Mouse (Mus musculus): ENCODE data around the gene Nradd. TPM values are rescaled to one million over a fixed set of nuclear protein-coding genes. Genes with fewer than 3 reads are reported as not detected.

Gene Nradd
- polyA plus RNA-seq, 1 experiment: 12.2 TPM

- no peak overlapping the region for H3K4me3 ChIP-seq (ENCODE audit: control insufficient read depth, low read depth, low read length)
- H3K36me3 ChIP-seq (ENCODE audit: control insufficient read depth, insufficient read depth, low read length): no peaks in the 10 kb centered on the region
- H3K27ac ChIP-seq (ENCODE audit: control insufficient read depth, insufficient read depth, low read depth, low read length): no peak overlapping the region
- TF ChIP-seq POLR2A (IDR thresholded peaks at IDR 0.05; ENCODE audit: control insufficient read depth, low read depth, low read length) (no peak), CTCF (IDR thresholded peaks at IDR 0.05; ENCODE audit: control insufficient read depth, insufficient read depth, insufficient replicate concordance, low read depth, low read length) (no peak)
- no peaks in the 10 kb centered on the region for H3K27me3 ChIP-seq (ENCODE audit: control insufficient read depth, insufficient read depth, low read length)
- H3K4me1 ChIP-seq (ENCODE audit: control insufficient read depth, insufficient read depth, low read length): peaks cover 3% of the 10 kb centered on the region
Observed at GRCm38 (mm10) chr9:110638611-110639021, 14.4 kb upstream of the Nradd start.

GRCm38 (mm10) chr9:110635225-110635624, 11.0 kb upstream of the Nradd start:
- Histone ChIP-seq H3K4me3 (ENCODE audit: control insufficient read depth, low read depth, low read length) (no peak overlapping the region), H3K27me3 (ENCODE audit: control insufficient read depth, insufficient read depth, low read length) (no peaks in the 10 kb centered on the region), H3K4me1 (ENCODE audit: control insufficient read depth, insufficient read depth, low read length) (peaks cover 3% of the 10 kb centered on the region), H3K36me3 (ENCODE audit: control insufficient read depth, insufficient read depth, low read length) (no peaks in the 10 kb centered on the region), H3K27ac (ENCODE audit: control insufficient read depth, insufficient read depth, low read depth, low read length) (no peak overlapping the region)
- TF ChIP-seq POLR2A (IDR thresholded peaks at IDR 0.05; ENCODE audit: control insufficient read depth, low read depth, low read length) (no peak), CTCF (IDR thresholded peaks at IDR 0.05; ENCODE audit: control insufficient read depth, insufficient read depth, insufficient replicate concordance, low read depth, low read length) (peak; percentile 94)

DNA sequence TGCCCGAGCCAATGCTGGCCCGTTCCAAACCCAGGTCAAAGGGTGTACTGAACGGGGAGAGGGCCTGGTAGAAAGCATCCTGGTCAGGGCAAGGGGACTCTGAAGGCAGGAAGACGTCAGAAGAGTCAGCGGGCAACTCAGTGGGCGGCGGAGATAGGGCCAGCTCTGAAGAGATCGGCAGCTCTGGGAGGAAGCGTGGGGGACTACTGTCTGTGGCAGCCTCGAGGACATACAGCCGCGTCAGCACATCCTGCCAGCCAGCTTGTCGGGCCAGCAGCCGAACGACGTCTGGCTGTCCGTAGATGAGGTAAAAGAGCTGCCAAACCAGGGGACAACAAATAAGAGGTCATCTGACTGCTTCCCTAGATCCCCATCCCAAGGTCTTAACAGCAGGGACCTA, 9.6 kb upstream of the Nradd start:
- peak overlapping the region; percentile 39 for H3K4me3 ChIP-seq (ENCODE audit: control insufficient read depth, low read depth, low read length)
- H3K36me3 ChIP-seq (ENCODE audit: control insufficient read depth, insufficient read depth, low read length): no peaks in the 10 kb centered on the region
- no peak overlapping the region for H3K27ac ChIP-seq (ENCODE audit: control insufficient read depth, insufficient read depth, low read depth, low read length)
- TF ChIP-seq POLR2A (IDR thresholded peaks at IDR 0.05; ENCODE audit: control insufficient read depth, low read depth, low read length) (no peak), CTCF (IDR thresholded peaks at IDR 0.05; ENCODE audit: control insufficient read depth, insufficient read depth, insufficient replicate concordance, low read depth, low read length) (no peak)
- H3K4me1 ChIP-seq (ENCODE audit: control insufficient read depth, insufficient read depth, low read length): peaks cover 3% of the 10 kb centered on the region
- H3K27me3 ChIP-seq (ENCODE audit: control insufficient read depth, insufficient read depth, low read length): no peaks in the 10 kb centered on the region

DNA sequence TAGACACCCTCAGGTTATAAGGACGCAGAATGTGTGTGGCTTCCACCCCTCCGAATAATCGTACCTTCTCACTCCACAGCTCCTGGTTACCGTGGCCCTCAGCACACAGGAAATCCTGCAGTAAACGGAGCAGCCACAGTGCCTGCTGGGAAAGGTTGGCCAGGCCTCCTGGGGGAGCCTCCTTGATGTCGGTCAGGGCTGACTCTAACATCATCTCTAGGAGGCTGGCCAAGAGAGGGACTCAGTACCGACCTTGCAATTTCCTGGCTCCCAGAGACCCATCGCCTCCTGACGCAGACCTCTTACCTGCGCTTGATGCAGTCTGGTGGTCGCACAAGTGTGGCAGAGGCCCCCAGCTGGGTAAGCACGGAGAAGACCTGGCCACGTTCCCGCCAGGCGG, 8.4 kb upstream of the Nradd start:
- Histone ChIP-seq H3K27me3 (ENCODE audit: control insufficient read depth, insufficient read depth, low read length) (no peaks in the 10 kb centered on the region), H3K36me3 (ENCODE audit: control insufficient read depth, insufficient read depth, low read length) (no peaks in the 10 kb centered on the region), H3K27ac (ENCODE audit: control insufficient read depth, insufficient read depth, low read depth, low read length) (no peak overlapping the region), H3K4me3 (ENCODE audit: control insufficient read depth, low read depth, low read length) (no peak overlapping the region), H3K4me1 (ENCODE audit: control insufficient read depth, insufficient read depth, low read length) (peaks cover 3% of the 10 kb centered on the region)
- no peak for TF ChIP-seq POLR2A (IDR thresholded peaks at IDR 0.05; ENCODE audit: control insufficient read depth, low read depth, low read length)
- no peak for TF ChIP-seq CTCF (IDR thresholded peaks at IDR 0.05; ENCODE audit: control insufficient read depth, insufficient read depth, insufficient replicate concordance, low read depth, low read length)

GRCm38 (mm10) chr9:110631651-110632275, 7.5 kb upstream of the Nradd start:
- Histone ChIP-seq H3K4me1 (ENCODE audit: control insufficient read depth, insufficient read depth, low read length) (peaks cover 3% of the 10 kb centered on the region), H3K4me3 (ENCODE audit: control insufficient read depth, low read depth, low read length) (no peak overlapping the region; the same call in 1 of the 2 replicates), H3K27me3 (ENCODE audit: control insufficient read depth, insufficient read depth, low read length) (no peaks in the 10 kb centered on the region), H3K27ac (ENCODE audit: control insufficient read depth, insufficient read depth, low read depth, low read length) (no peak overlapping the region), H3K36me3 (ENCODE audit: control insufficient read depth, insufficient read depth, low read length) (no peaks in the 10 kb centered on the region)
- TF ChIP-seq CTCF (IDR thresholded peaks at IDR 0.05; ENCODE audit: control insufficient read depth, insufficient read depth, insufficient replicate concordance, low read depth, low read length) (no peak), POLR2A (IDR thresholded peaks at IDR 0.05; ENCODE audit: control insufficient read depth, low read depth, low read length) (no peak)

- Histone ChIP-seq H3K36me3 (ENCODE audit: control insufficient read depth, insufficient read depth, low read length) (no peaks in the 10 kb centered on the region), H3K27ac (ENCODE audit: control insufficient read depth, insufficient read depth, low read depth, low read length) (no peak overlapping the region), H3K4me1 (ENCODE audit: control insufficient read depth, insufficient read depth, low read length) (peaks cover 3% of the 10 kb centered on the region), H3K27me3 (ENCODE audit: control insufficient read depth, insufficient read depth, low read length) (no peaks in the 10 kb centered on the region), H3K4me3 (ENCODE audit: control insufficient read depth, low read depth, low read length) (no peak overlapping the region)
- no peak for TF ChIP-seq POLR2A (IDR thresholded peaks at IDR 0.05; ENCODE audit: control insufficient read depth, low read depth, low read length)
- peak; percentile 76 for TF ChIP-seq CTCF (IDR thresholded peaks at IDR 0.05; ENCODE audit: control insufficient read depth, insufficient read depth, insufficient replicate concordance, low read depth, low read length)
Observed at GRCm38 (mm10) chr9:110631191-110631590, 6.9 kb upstream of the Nradd start.

- TF ChIP-seq CTCF (IDR thresholded peaks at IDR 0.05; ENCODE audit: control insufficient read depth, insufficient read depth, insufficient replicate concordance, low read depth, low read length): no peak
- TF ChIP-seq POLR2A (IDR thresholded peaks at IDR 0.05; ENCODE audit: control insufficient read depth, low read depth, low read length): no peak
- H3K4me3 ChIP-seq (ENCODE audit: control insufficient read depth, low read depth, low read length): no peak overlapping the region
- no peak overlapping the region for H3K27ac ChIP-seq (ENCODE audit: control insufficient read depth, insufficient read depth, low read depth, low read length)
- H3K27me3 ChIP-seq (ENCODE audit: control insufficient read depth, insufficient read depth, low read length): no peaks in the 10 kb centered on the region
- H3K36me3 ChIP-seq (ENCODE audit: control insufficient read depth, insufficient read depth, low read length): no peaks in the 10 kb centered on the region
- H3K4me1 ChIP-seq (ENCODE audit: control insufficient read depth, insufficient read depth, low read length): peaks cover 1% of the 10 kb centered on the region
Observed at GRCm38 (mm10) chr9:110630171-110630570, 5.9 kb upstream of the Nradd start.
